ENCODE assay signal across 10 mouse cellular contexts in genomic region chr10:17023571-17024293, GRCm38 (mm10).
DNase-seq lines count a peak whose midpoint lies in the region; ATAC-seq lines count a peak whose summit lies in the region.
"Had no signal": no experiment of that assay in that cellular context is flagged by ENCODE, and none has a peak within 500 bp of the region (broad histone marks: within the 10 kb centered on the region; RNA-seq: fewer than 3 reads in every experiment).

No protein-coding gene starts in this region.

- WGBS in hindbrain, embryonic 16.5 days = 37% methylated on average over 13 of the region's 13 CpGs

- no peak overlapping the region for H3K9ac ChIP-seq in hindbrain, embryonic 16.5 days (ENCODE audit: low read depth, low read length)

- no peaks in the 10 kb centered on the region for H3K9me3 ChIP-seq in hindbrain, embryonic 16.5 days (ENCODE audit: control insufficient read depth, low read length)

- peak overlapping the region; percentile 13; the same call in 1 of the 2 replicates for H3K4me2 ChIP-seq in hindbrain, embryonic 16.5 days (ENCODE audit: low read length)

- H3K27me3 ChIP-seq in hindbrain, embryonic 16.5 days (replicated peaks; ENCODE audit: control insufficient read depth, insufficient read depth, low read length) = no peaks in the 10 kb centered on the region

- no peaks in the 10 kb centered on the region for H3K36me3 ChIP-seq in hindbrain, embryonic 16.5 days (ENCODE audit: control insufficient read depth, insufficient read depth, low read length)

- no peak overlapping the region for H3K4me3 ChIP-seq in hindbrain, embryonic 16.5 days (ENCODE audit: low read length)
- H3K4me3 ChIP-seq: heart, adult 2 months had no signal

- peaks cover 3% of the 10 kb centered on the region; the same call in 1 of the 2 replicates for H3K4me1 ChIP-seq in hindbrain, embryonic 16.5 days (ENCODE audit: control insufficient read depth, insufficient read depth, low read depth, low read length)

- DNase-seq in frontal cortex, adult 2 months (ENCODE audit: extremely low spot score in 1 of 2, low spot score in 1 of 2) = peak; percentile 5 to 53
- DNase-seq in frontal cortex, postnatal 25 days (ENCODE audit: low spot score in 2 of 2) = no peak
- DNase-seq in cerebellum, postnatal 36 days = peak; percentile 13 to 29
- peak; percentile 53 for DNase-seq in retina, embryonic 14.5 days (ENCODE audit: low spot score)
- DNase-seq in thymus, postnatal 36 days = no peak
- DNase-seq in urinary bladder, adult 2 months (ENCODE audit: low spot score) = no peak
- DNase-seq: thymus, adult 2 months had no signal

- peak overlapping the region; percentile 16; the same call in 1 of the 2 replicates for H3K27ac ChIP-seq in hindbrain, embryonic 16.5 days (ENCODE audit: low read depth, low read length)

- peak; percentile 85 for ATAC-seq in hindbrain, embryonic 16.5 days
- no peak for ATAC-seq in inflammation-experienced regulatory T-cells, adult 6 months

Comparison
In these comparisons a context has a peak if more than half of its experiments do, and no peak if none do; other contexts are left out.
1. DNase-seq: peak in frontal cortex, adult 2 months (2 of 2), cerebellum, postnatal 36 days (2 of 2) and retina, embryonic 14.5 days (single experiment); none in frontal cortex, postnatal 25 days (0 of 2), thymus, postnatal 36 days (0 of 2) and urinary bladder, adult 2 months (single experiment).